Mouse (Mus musculus) heart, embryonic 11.5 days (tissue): Measurements from ENCODE around the gene Lyar. TPM values are rescaled to one million over a fixed set of nuclear protein-coding genes. Genes with fewer than 3 reads are reported as not detected.

Experiments
- ATAC-seq: fragments of 200-750 bp; cut with Nextera tagmentation; replicated peaks from 2 replicates; pipeline ENCODE4 v1.8.0; 2017; ENCODE audit warnings: moderate library complexity; ENCODE audit not compliant: insufficient number of reproducible peaks, low FRiP score, low TSS enrichment
- H3K27ac ChIP-seq: fragments of 300-500 bp; sonication (generic); 2 replicates; pipeline ENCODE4 v1.5.1; 2014; ENCODE audit warnings: mild to moderate bottlenecking, low read depth, low read length
- H3K27me3 ChIP-seq: fragments of 300-500 bp; sonication (generic); 2 replicates; pipeline ENCODE4 v1.6.1; 2014; ENCODE audit warnings: mild to moderate bottlenecking, low read length, mixed read lengths; ENCODE audit not compliant: control insufficient read depth, insufficient read depth
- H3K36me3 ChIP-seq: fragments of 300-500 bp; sonication (generic); 2 replicates; pipeline ENCODE4 v1.6.1; 2014; ENCODE audit warnings: mild to moderate bottlenecking, low read length, moderate library complexity, mixed read lengths; ENCODE audit not compliant: control insufficient read depth, insufficient read depth
- H3K4me1 ChIP-seq: fragments of 300-500 bp; sonication (generic); 2 replicates; pipeline ENCODE4 v1.6.1; 2014; ENCODE audit warnings: low read length; ENCODE audit not compliant: control insufficient read depth, insufficient read depth
- H3K4me2 ChIP-seq: fragments of 300-500 bp; sonication (generic); 2 replicates; pipeline ENCODE4 v1.6.1; 2014; ENCODE audit warnings: mild to moderate bottlenecking, moderate library complexity
- H3K4me3 ChIP-seq: fragments of 300-500 bp; sonication (generic); 2 replicates; pipeline ENCODE4 v1.5.1; 2014; ENCODE audit warnings: low read depth, low read length
- H3K9ac ChIP-seq: fragments of 300-500 bp; sonication (generic); 2 replicates; pipeline ENCODE4 v1.6.1; 2014; ENCODE audit warnings: mild to moderate bottlenecking, low read depth, low read length, moderate library complexity
- H3K9me3 ChIP-seq: fragments of 300-500 bp; sonication (generic); replicated peaks from 2 replicates; pipeline ENCODE4 v1.6.1; 2016; ENCODE audit warnings: low read length; ENCODE audit not compliant: control insufficient read depth
- WGBS: fragments of 180-500 bp; shearing (Covaris S2); extraction: QIAGEN DNeasy Blood & Tissue Kit; methylation state at CpG from one replicate; pipeline ENCODE4 v1.1.7; 2014; ENCODE audit not compliant: insufficient replicate concordance; 5-methylcytosine and 5-hydroxymethylcytosine counted together
- polyA plus RNA-seq: library from polyadenylated mRNA; unstranded; fragments of >200 nt; fragmentation: Nextera tagmentation; extraction: Ambion mirVana; gene quantifications from 2 replicates; pipeline ENCODE4 v1.2.1, GENCODE M21; 2014

Lyar gene
- polyA plus RNA-seq, 1 experiment from 2014 or later = 65.1 TPM

DNA sequence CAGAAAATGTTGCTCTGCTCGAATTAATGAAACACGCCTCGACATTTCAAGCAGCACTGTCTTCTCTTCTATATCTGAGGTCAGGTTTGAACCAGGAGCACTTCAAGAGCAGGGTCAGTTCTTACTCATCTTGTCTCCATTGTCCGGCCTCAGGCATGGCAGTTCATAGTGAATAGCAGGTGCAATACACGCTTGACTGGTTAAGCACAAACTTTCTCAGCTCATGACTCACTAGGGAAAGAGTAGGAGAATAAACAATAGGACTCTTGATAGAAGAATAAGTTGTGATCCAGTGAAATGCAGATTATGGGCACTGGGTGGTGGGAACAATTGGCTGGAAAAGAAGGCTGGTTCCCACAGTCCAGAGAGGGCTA lies 38.5 kb downstream of the Lyar start:
- no peak overlapping the region for H3K9ac ChIP-seq
- 0 out of 2 replicates have a peak, but pooled peaks cover 3% of the 10 kb centered on the region for H3K36me3 ChIP-seq
- no peak overlapping the region for H3K4me2 ChIP-seq
- H3K27ac ChIP-seq = no peak overlapping the region
- H3K9me3 ChIP-seq = no peaks in the 10 kb centered on the region
- 0 out of 2 replicates have a peak, but pooled peaks cover 4% of the 10 kb centered on the region for H3K4me1 ChIP-seq
- H3K4me3 ChIP-seq = no peak overlapping the region
- H3K27me3 ChIP-seq = 0 out of 2 replicates have a peak, but pooled peaks cover 2% of the 10 kb centered on the region
- 87% methylated on average over 5 of the region's 5 CpGs for WGBS
- no peak for ATAC-seq

DNA sequence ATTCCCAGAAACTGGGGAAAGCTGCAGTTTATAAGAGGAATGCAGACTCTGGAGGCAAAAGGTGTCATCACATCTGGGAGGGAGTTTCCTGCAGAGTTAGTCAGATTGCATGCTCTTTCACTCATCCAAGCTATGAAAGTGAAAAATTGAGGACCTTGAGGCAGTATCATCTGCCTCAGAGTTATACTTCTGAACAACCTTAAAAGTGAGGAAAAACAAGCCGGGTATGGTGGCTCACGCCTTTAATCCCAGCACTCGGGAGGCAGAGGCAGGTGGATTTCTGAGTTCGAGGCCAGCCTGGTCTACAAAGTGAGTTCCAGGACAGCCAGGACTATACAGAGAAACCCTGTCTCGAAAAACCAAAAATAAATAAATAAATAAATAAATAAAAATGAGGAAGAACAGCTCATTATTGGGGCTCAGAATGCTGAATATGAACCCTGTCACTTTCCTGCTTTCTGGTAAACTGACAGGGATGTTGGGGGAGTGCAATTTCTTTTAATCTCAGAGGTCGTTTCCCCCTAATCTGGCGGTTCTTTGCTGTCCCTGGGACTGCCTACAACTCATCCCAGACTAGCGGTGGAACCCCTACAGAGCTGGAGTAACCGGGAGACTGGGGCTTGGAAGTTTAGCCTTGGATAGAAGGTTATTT lies 39.3 kb downstream of the Lyar start:
- ATAC-seq = no peak
- Histone ChIP-seq H3K9ac (peak overlapping the region; percentile 92), H3K27me3 (0 out of 2 replicates have a peak, but pooled peaks cover 2% of the 10 kb centered on the region), H3K4me1 (0 out of 2 replicates have a peak, but pooled peaks cover 4% of the 10 kb centered on the region), H3K27ac (peak overlapping the region; percentile 91), H3K4me2 (peak overlapping the region; percentile 79), H3K4me3 (peak overlapping the region; percentile 87), H3K36me3 (peaks cover 9% of the 10 kb centered on the region; the same call in 1 of the 2 replicates), H3K9me3 (no peaks in the 10 kb centered on the region)
- 39% methylated on average over 9 of the region's 9 CpGs for WGBS

DNA sequence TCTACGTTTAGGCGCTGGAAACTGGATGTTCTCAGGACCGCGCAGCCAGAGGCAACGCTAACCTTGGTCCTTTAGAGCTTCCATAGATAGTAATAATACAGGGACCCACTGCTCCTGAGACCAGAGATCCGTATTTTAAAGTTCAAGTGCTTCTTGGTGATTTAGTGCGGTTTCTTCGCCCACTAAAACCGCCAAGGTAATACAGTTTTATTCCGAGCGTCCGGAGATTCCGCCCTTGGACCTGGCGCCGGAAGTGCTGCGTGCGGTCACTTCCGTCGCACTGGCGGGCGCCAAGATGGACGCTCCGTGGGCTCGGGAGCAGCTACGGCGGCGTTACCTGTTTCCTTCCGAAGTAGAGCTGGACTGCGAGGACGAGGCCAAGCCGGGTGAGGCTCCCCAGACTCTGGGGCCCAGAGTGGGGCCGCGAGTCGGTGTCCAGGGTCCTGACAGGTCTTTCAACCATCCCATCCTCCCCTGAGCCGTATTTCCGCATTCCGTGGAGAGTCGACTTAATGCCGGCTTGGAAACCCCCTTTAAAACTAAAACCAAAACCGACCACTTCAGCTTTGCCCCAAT lies 39.9 kb downstream of the Lyar start, which contains the start of gene Tmem128:
Gene Tmem128, plus strand, starts transcription at position 79 of the 576 bp plus-strand sequence.
- Histone ChIP-seq H3K4me1 (0 out of 2 replicates have a peak, but pooled peaks cover 4% of the 10 kb centered on the region), H3K4me3 (peak within 1 kb of the TSS; percentile 87), H3K27me3 (0 out of 2 replicates have a peak, but pooled peaks cover 2% of the 10 kb centered on the region), H3K27ac (peak within 1 kb of the TSS; percentile 91), H3K4me2 (peak within 1 kb of the TSS; percentile 79), H3K9me3 (no peaks in the 10 kb centered on the region), H3K9ac (peak within 1 kb of the TSS; percentile 92), H3K36me3 (peaks cover 15% of the 10 kb centered on the region; the same call in 1 of the 2 replicates)
- under 1% methylated on average over 40 of the region's 40 CpGs for WGBS
- ATAC-seq = peak; percentile 25

DNA sequence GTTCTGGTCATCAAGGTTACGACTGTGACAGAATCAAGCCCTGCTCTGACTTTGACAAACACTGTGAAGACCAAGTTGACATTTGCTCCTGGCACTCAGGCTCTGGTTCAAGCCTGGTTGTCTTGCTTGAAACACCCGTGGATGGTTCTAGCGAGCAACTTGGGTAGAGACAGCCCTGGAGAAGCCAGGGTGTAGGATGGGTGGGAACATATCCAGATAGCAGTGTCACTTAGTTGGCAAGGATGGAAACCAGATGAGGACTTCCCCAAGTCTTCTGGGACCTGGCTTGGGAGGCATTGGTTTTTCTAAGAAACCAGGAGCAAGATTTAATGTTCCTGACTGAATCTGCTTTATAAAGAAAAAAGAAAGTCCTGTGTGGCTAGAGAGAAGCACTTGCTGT lies 50.7 kb downstream of the Lyar start:
- no peak overlapping the region for H3K4me3 ChIP-seq
- H3K27me3 ChIP-seq = peaks cover 27% of the 10 kb centered on the region
- H3K36me3 ChIP-seq = peaks cover 2% of the 10 kb centered on the region; the same call in 1 of the 2 replicates
- H3K9ac ChIP-seq = no peak overlapping the region
- no peak overlapping the region for H3K4me2 ChIP-seq
- no peak for ATAC-seq
- H3K4me1 ChIP-seq = no peaks in the 10 kb centered on the region
- H3K9me3 ChIP-seq = no peaks in the 10 kb centered on the region
- no peak overlapping the region for H3K27ac ChIP-seq
- 87% methylated on average over 3 of the region's 3 CpGs for WGBS

DNA sequence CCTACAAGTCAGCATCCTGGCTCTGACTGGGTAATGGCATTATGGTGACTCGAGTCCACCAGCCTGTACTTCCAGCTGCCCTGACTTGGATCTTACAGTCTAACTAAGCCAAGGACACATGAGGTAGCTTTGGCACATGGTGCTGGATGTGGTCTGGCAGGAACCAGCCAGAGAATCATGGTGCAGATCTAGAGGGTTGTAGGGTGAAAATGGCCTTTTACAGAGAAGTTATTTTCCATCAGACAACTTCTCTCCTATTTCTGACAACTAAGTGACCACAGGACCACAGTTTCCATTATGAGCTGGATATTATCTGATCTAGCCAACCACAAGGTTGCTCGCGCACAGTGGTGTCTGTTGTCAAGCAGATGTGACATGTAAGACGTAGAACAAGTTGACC lies 53.6 kb downstream of the Lyar start:
- Histone ChIP-seq H3K9ac (no peak overlapping the region), H3K9me3 (no peaks in the 10 kb centered on the region), H3K27ac (no peak overlapping the region), H3K4me3 (no peak overlapping the region), H3K4me1 (peaks cover 13% of the 10 kb centered on the region), H3K4me2 (no peak overlapping the region), H3K36me3 (no peaks in the 10 kb centered on the region; the same call in 1 of the 2 replicates), H3K27me3 (peaks cover 55% of the 10 kb centered on the region)
- ATAC-seq = no peak
- 77% methylated on average over 4 of the region's 4 CpGs for WGBS

DNA sequence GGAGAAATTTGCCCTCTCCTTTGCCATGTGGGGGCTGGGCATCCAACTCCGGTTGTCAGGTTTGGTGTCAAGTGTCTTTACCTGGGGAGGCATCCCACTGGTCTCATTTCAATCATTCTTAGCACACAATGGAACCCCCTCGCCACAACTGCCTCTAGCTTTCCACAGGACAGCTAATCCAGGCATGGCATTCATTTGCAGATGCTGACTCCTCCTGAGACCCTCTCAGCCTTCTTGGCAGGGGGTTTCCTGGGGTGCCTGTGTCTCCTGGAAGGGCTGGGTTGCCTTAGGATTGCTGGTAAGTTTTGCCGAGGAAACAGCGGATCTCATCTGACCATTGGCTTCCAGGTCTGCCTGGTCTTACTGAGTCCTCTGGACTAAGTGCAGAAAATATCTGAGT lies 55.5 kb downstream of the Lyar start, which contains the start of gene Otop1:
Gene Otop1, plus strand, starts transcription at position 202 of the 400 bp plus-strand sequence.
- Histone ChIP-seq H3K27ac (no peak within 1 kb of the TSS), H3K4me1 (peaks cover 13% of the 10 kb centered on the region), H3K9me3 (no peaks in the 10 kb centered on the region), H3K9ac (no peak within 1 kb of the TSS), H3K4me3 (peak within 1 kb of the TSS; percentile 35; the same call in 1 of the 2 replicates), H3K36me3 (no peaks in the 10 kb centered on the region), H3K27me3 (peaks cover 69% of the 10 kb centered on the region), H3K4me2 (peak within 1 kb of the TSS; percentile 25)
- ATAC-seq = no peak
- WGBS = 7% methylated on average over 4 of the region's 4 CpGs

DNA sequence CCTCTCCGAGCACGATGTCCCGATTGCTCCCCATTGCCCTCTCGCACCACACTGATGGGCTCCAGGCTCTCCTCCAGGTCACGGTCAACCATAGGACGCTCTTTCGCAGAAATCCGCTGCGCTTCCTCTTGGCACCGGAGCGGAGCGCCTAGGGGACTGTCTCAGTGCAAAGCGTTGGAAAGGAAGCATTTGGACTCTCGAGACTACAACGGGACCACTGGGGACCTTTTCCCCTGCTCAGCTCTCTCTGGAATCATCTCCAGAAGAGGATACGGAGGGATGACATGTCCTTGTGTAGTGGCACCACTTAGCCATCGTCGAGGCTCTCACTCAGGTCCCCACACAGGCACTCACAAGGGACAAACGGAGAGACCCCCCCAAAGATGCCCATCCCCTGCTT lies 56.2 kb downstream of the Lyar start:
- no peak for ATAC-seq
- H3K27me3 ChIP-seq = peaks cover 70% of the 10 kb centered on the region
- no peak overlapping the region for H3K27ac ChIP-seq
- H3K36me3 ChIP-seq = no peaks in the 10 kb centered on the region
- 3% methylated on average over 19 of the region's 19 CpGs for WGBS
- H3K4me3 ChIP-seq = no peak overlapping the region; the same call in 1 of the 2 replicates
- peak overlapping the region; percentile 25 for H3K4me2 ChIP-seq
- H3K9ac ChIP-seq = no peak overlapping the region
- peaks cover 13% of the 10 kb centered on the region for H3K4me1 ChIP-seq
- no peaks in the 10 kb centered on the region for H3K9me3 ChIP-seq

DNA sequence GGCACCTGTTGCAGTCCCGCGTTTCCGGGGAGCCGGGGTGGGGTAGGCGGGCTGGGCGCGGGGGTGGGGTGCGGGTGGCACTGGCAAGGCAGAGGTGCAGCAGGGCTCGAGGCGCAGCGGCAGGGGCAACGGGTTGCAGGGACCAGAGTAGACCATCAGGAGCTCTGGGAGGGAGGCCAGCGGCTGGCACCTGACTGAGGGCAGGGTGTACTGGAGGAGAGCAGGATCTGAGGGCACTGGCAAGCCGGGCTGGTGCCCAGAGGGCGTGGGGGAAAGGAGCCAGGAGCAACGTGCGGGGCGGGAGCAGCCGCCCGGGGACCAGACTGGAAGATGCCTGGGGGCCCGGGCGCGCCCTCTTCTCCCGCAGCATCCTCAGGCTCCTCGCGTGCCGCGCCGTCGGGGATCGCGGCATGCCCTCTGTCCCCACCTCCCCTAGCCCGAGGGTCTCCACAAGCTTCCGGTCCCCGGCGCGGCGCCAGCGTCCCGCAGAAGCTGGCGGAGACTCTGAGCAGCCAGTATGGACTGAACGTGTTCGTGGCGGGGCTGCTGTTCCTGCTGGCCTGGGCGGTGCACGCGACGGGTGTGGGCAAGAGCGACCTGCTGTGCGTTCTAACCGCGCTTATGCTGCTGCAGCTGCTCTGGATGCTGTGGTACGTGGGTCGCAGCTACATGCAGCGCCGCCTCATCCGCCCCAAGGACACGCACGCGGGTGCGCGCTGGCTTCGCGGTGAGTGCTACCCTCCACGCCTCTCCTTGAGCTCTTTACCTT lies 57.0 kb downstream of the Lyar start:
- H3K4me3 ChIP-seq = peak overlapping the region; percentile 35
- no peak overlapping the region for H3K27ac ChIP-seq
- H3K9ac ChIP-seq = no peak overlapping the region
- H3K27me3 ChIP-seq = peaks cover 70% of the 10 kb centered on the region
- peak overlapping the region; percentile 59 for H3K4me2 ChIP-seq
- under 1% methylated on average over 65 of the region's 65 CpGs for WGBS
- 0 out of 2 replicates have a peak, but pooled peaks have one; percentile 5 for ATAC-seq
- H3K9me3 ChIP-seq = no peaks in the 10 kb centered on the region
- H3K4me1 ChIP-seq = peaks cover 13% of the 10 kb centered on the region
- no peaks in the 10 kb centered on the region for H3K36me3 ChIP-seq
